Mouse (Mus musculus) hindbrain, embryonic 10.5 days (tissue): ENCODE measurements around the gene Tgoln1. TPM values are rescaled to one million over a fixed set of nuclear protein-coding genes. Genes with fewer than 3 reads are reported as not detected.
A peak's percentile ranks its signal among the peaks of the same experiment; 100 is the strongest.

ENCODE experiments used
- DNase-seq: peaks from one replicate; pipeline ENCODE4 v3.0.0-alpha.2; 2017; ENCODE audit warnings: low spot score
- H3K27ac ChIP-seq: fragments of 300-500 bp; sonication (generic); 2 replicates; pipeline ENCODE4 v1.5.1; 2016; ENCODE audit warnings: mild to moderate bottlenecking, moderate library complexity
- H3K27me3 ChIP-seq: fragments of 300-500 bp; sonication (generic); 2 replicates; pipeline ENCODE4 v1.6.1; 2016; ENCODE audit warnings: mild to moderate bottlenecking; ENCODE audit not compliant: poor library complexity, insufficient read depth, severe bottlenecking
- H3K36me3 ChIP-seq: fragments of 300-500 bp; sonication (generic); 2 replicates; pipeline ENCODE4 v1.6.1; 2016; ENCODE audit warnings: mild to moderate bottlenecking, moderate library complexity
- H3K4me1 ChIP-seq: fragments of 300-500 bp; sonication (generic); replicated peaks from 2 replicates; pipeline ENCODE4 v1.6.1; 2016; ENCODE audit warnings: mild to moderate bottlenecking
- H3K4me3 ChIP-seq: fragments of 300-500 bp; sonication (generic); 2 replicates; pipeline ENCODE4 v1.5.1; 2016; ENCODE audit warnings: mild to moderate bottlenecking, moderate library complexity
- H3K9me3 ChIP-seq: fragments of 300-500 bp; sonication (generic); 2 replicates; pipeline ENCODE4 v1.6.1; 2016; ENCODE audit warnings: mild to moderate bottlenecking, moderate library complexity
- WGBS: fragments of 180-500 bp; shearing (Covaris S2); methylation state at CpG from one replicate; pipeline ENCODE4 v1.1.7; 2016; 5-methylcytosine and 5-hydroxymethylcytosine counted together
- polyA plus RNA-seq: library from polyadenylated mRNA; unstranded; fragments of >200 nt; fragmentation: Nextera tagmentation; extraction: Ambion mirVana; gene quantifications from 2 replicates; pipeline ENCODE4 v1.2.1, GENCODE M21; 2016

Gene Tgoln1
- polyA plus RNA-seq, 1 experiment from 2014 or later: 32.7 TPM

GRCm38 (mm10) chr6:72600771-72601170 is 16.0 kb downstream of the Tgoln1 start:
- no peaks in the 10 kb centered on the region for H3K9me3 ChIP-seq
- WGBS: 86% methylated on average over 12 of the region's 12 CpGs
- DNase-seq: no peak
- no peak overlapping the region for H3K27ac ChIP-seq
- H3K4me1 ChIP-seq: peaks cover 20% of the 10 kb centered on the region
- H3K4me3 ChIP-seq: no peak overlapping the region
- H3K27me3 ChIP-seq: no peaks in the 10 kb centered on the region
- H3K36me3 ChIP-seq: peaks cover 24% of the 10 kb centered on the region

- no peak overlapping the region for H3K27ac ChIP-seq
- H3K9me3 ChIP-seq: no peaks in the 10 kb centered on the region
- no peak for DNase-seq
- WGBS: 78% methylated on average over 6 of the region's 6 CpGs
- H3K4me3 ChIP-seq: no peak overlapping the region
- H3K36me3 ChIP-seq: peaks cover 18% of the 10 kb centered on the region
- H3K27me3 ChIP-seq: no peaks in the 10 kb centered on the region
- peaks cover 20% of the 10 kb centered on the region for H3K4me1 ChIP-seq
Measured at GRCm38 (mm10) chr6:72600216-72600615, 16.6 kb downstream of the Tgoln1 start.

DNA sequence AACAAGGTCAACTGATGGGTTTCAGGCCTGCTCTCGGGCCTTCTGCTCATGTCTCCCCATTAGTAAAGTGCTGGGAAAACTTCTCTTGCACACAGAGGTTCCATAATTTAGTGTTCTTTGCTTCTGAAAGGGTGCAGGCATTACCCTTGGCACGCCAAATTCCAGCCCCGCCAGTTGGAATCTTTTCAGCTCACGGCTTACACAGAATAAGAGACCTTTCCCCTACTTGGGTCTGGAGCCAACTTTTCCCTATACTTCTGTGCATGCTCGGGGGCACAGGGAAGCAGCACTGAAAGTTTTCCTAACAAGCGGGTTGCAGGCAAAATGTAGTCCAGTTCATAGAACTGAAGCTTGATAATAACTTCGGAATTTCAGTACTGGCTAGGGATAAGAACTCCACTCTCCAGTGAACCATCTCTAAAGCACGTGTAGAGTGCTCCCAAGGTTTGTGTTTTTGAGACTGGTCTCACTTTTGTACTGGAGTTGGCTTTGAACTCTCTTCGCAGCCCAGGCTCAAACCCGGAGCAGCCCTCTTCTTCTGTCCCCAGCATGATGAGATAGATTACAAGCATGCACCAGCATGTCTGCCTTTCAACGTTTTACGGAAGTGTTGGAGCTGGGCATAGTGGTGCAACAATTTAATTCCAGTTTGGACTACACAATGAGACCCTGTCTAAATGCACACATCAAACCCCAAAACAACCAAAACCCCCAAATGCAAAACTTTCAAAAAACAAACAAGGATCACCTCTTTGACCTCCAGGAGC is 17.8 kb downstream of the Tgoln1 start:
- no peaks in the 10 kb centered on the region for H3K27me3 ChIP-seq
- peak overlapping the region; percentile 68 for H3K4me3 ChIP-seq
- H3K36me3 ChIP-seq: peaks cover 6% of the 10 kb centered on the region
- H3K9me3 ChIP-seq: no peaks in the 10 kb centered on the region
- WGBS: 53% methylated on average over 12 of the region's 12 CpGs
- no peak for DNase-seq
- H3K4me1 ChIP-seq: peaks cover 20% of the 10 kb centered on the region
- H3K27ac ChIP-seq: peak overlapping the region; percentile 87

GRCm38 (mm10) chr6:72597956-72598753 is 18.6 kb downstream of the Tgoln1 start, which contains the start of the genes Elmod3 and Retsat:
Elmod3 (minus strand) TSS chr6:72598413.
Retsat (plus strand) TSS chr6:72598475.
- H3K4me3 ChIP-seq: peak within 1 kb of the TSS; percentile 68
- no peaks in the 10 kb centered on the region for H3K9me3 ChIP-seq
- WGBS: 2% methylated on average over 38 of the region's 38 CpGs
- no peaks in the 10 kb centered on the region for H3K36me3 ChIP-seq
- H3K4me1 ChIP-seq: peaks cover 20% of the 10 kb centered on the region
- peak; percentile 90 for DNase-seq
- H3K27ac ChIP-seq: peak within 1 kb of the TSS; percentile 87
- no peaks in the 10 kb centered on the region for H3K27me3 ChIP-seq

DNA sequence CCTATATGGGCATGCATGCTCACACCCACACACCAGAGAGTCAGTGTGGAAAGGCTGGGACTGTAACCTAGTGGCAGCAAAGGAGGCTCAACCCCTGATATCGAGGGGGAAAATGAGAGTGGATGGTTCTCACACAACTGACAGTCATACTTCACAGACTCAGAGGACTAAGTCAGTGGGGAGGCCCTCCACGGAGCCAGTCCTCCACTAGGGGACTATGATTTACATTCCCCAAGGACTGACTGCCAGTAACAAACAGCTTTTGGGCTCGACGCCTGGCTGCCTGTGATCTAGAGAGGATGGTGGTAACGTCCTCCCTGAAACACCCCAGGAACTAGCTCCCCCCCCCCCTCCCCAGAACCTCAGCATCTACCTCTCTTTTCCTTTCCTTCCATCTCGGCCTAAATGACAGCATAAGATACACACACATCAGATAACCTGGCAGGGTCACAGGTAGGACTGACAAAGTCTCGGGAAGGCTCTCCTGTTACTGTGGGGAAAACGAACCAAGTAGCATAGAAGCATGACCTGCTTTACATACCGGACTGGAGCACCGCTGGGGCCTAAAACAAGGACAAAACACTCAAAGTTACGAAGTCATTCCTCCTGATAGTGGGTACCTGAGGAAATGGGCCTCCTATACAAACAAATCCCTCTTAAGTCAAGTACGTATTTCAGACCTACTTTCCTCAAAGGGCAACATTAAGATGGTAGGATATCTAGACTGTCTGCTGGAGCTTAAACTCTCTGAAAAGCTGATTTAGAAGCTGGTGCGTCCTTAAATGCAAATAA is 19.5 kb downstream of the Tgoln1 start:
- Histone ChIP-seq H3K36me3 (no peaks in the 10 kb centered on the region), H3K4me3 (peak overlapping the region; percentile 68), H3K27ac (peak overlapping the region; percentile 87; the same call in 1 of the 2 replicates), H3K27me3 (no peaks in the 10 kb centered on the region), H3K4me1 (peaks cover 20% of the 10 kb centered on the region), H3K9me3 (no peaks in the 10 kb centered on the region)
- no peak for DNase-seq
- 60% methylated on average over 13 of the region's 13 CpGs for WGBS

GRCm38 (mm10) chr6:72593914-72594313 is 22.9 kb downstream of the Tgoln1 start:
- peaks cover 17% of the 10 kb centered on the region for H3K4me1 ChIP-seq
- H3K9me3 ChIP-seq: no peaks in the 10 kb centered on the region
- H3K36me3 ChIP-seq: no peaks in the 10 kb centered on the region
- no peaks in the 10 kb centered on the region for H3K27me3 ChIP-seq
- DNase-seq: no peak
- no peak overlapping the region for H3K4me3 ChIP-seq
- WGBS: 70% methylated on average over 5 of the region's 5 CpGs
- H3K27ac ChIP-seq: no peak overlapping the region

- Histone ChIP-seq H3K4me3 (no peak overlapping the region), H3K36me3 (no peaks in the 10 kb centered on the region), H3K4me1 (peaks cover 12% of the 10 kb centered on the region), H3K27ac (no peak overlapping the region), H3K27me3 (no peaks in the 10 kb centered on the region), H3K9me3 (no peaks in the 10 kb centered on the region)
- DNase-seq: no peak
- WGBS: 82% methylated on average over 6 of the region's 6 CpGs
Measured at GRCm38 (mm10) chr6:72593011-72593803, 23.6 kb downstream of the Tgoln1 start.

DNA sequence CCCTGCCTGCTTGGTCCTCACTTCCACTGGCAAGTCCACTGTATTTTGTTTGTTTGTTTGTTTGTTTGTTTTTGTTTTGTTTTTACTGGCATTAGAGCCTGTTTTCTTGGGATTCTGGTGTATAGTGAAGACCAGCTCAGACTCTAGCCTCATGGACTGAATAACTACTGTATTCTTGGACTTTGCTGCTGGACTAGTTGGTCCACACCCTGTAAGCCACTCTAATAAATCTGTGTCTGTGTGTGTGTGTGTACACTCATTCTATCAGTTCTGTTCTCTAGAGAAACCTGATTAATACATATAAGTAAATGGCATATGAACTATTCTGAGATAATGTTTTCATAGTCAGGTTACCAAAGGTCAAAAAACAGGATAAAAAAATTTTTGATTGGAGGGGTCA is 26.7 kb downstream of the Tgoln1 start:
- Histone ChIP-seq H3K4me1 (no peaks in the 10 kb centered on the region), H3K36me3 (peaks cover 8% of the 10 kb centered on the region; the same call in 1 of the 2 replicates), H3K9me3 (no peaks in the 10 kb centered on the region), H3K4me3 (no peak overlapping the region), H3K27ac (no peak overlapping the region), H3K27me3 (no peaks in the 10 kb centered on the region)
- no peak for DNase-seq

DNA sequence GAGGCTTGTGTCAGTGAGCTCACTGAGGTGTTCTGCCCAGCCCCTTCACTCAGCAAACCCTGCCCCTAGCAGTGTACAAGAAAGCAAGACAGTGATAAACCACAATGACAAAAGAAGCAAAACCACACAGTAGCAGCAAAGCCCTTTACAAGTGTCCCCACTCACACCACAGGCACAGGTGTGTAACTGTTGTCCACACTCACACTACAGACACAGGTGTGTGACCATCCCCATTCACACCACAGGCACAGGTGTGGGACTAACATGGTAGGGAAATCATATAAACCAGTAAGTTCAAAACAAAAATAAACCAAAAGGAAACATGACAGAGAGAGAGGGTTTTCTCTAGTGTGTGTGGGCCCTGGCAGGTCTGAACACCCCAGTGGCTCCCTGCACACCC is 28.5 kb downstream of the Tgoln1 start:
- H3K4me3 ChIP-seq: no peak overlapping the region
- H3K36me3 ChIP-seq: peaks cover 8% of the 10 kb centered on the region; the same call in 1 of the 2 replicates
- H3K9me3 ChIP-seq: no peaks in the 10 kb centered on the region
- H3K27me3 ChIP-seq: no peaks in the 10 kb centered on the region
- no peak overlapping the region for H3K27ac ChIP-seq
- DNase-seq: no peak
- H3K4me1 ChIP-seq: no peaks in the 10 kb centered on the region

- WGBS: 80% methylated on average over 3 of the region's 3 CpGs
- H3K9me3 ChIP-seq: no peaks in the 10 kb centered on the region
- H3K27ac ChIP-seq: no peak overlapping the region
- H3K36me3 ChIP-seq: peaks cover 8% of the 10 kb centered on the region; the same call in 1 of the 2 replicates
- H3K27me3 ChIP-seq: no peaks in the 10 kb centered on the region
- DNase-seq: no peak
- no peak overlapping the region for H3K4me3 ChIP-seq
- H3K4me1 ChIP-seq: no peaks in the 10 kb centered on the region
Measured at GRCm38 (mm10) chr6:72586701-72587100, 30.1 kb downstream of the Tgoln1 start.

- no peaks in the 10 kb centered on the region for H3K4me1 ChIP-seq
- H3K27ac ChIP-seq: no peak overlapping the region
- WGBS: 80% methylated on average over 11 of the region's 11 CpGs
- peaks cover 13% of the 10 kb centered on the region for H3K36me3 ChIP-seq
- no peak overlapping the region for H3K4me3 ChIP-seq
- no peak for DNase-seq
- H3K27me3 ChIP-seq: no peaks in the 10 kb centered on the region
- H3K9me3 ChIP-seq: no peaks in the 10 kb centered on the region
Measured at GRCm38 (mm10) chr6:72584154-72584553, 32.6 kb downstream of the Tgoln1 start.

DNA sequence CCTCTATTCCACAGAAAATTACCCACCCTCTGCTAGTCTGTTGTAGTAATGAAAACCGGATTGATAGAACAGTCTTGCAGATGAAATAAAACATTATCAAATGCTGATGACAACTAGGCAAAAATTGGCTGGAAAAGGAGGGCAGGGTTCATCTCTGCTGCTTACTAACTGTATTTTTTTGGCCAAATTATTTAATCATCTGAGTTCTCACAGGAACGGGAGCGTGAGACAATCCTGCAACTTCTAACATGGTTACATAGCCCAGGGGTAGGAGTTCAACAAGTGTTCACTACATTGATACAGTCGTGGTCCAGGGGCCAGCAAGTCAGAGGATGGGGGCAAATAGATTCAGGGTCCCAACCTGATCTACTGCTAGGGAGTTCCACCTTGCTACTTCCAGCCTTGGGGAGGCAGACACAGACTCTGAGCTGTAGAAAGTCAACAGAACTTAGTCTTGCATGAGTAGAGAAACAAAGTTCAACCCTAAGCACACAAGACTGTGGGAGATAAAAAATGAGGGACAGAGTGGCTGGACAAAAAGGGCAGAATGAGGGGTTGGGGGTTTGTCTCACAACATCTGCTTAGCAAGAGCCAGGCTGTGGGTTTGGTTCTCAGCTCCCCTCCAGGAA is 33.5 kb downstream of the Tgoln1 start:
- Histone ChIP-seq H3K27me3 (no peaks in the 10 kb centered on the region), H3K4me3 (no peak overlapping the region), H3K9me3 (no peaks in the 10 kb centered on the region), H3K36me3 (peaks cover 14% of the 10 kb centered on the region), H3K27ac (no peak overlapping the region), H3K4me1 (no peaks in the 10 kb centered on the region)
- DNase-seq: no peak
- WGBS: 88% methylated on average over 4 of the region's 4 CpGs
